Mouse (Mus musculus): ENCODE results near the gene Ntm.

Gene Ntm

GRCm38 (mm10) chr9:29750371-29751014 is 212.4 kb downstream of the Ntm start:
- DNase-seq, result peak; percentile 45 to 51

GRCm38 (mm10) chr9:29748070-29748469 is 214.9 kb downstream of the Ntm start:
- DNase-seq, result peak in 1 of 2 experiments; percentile 25

DNA sequence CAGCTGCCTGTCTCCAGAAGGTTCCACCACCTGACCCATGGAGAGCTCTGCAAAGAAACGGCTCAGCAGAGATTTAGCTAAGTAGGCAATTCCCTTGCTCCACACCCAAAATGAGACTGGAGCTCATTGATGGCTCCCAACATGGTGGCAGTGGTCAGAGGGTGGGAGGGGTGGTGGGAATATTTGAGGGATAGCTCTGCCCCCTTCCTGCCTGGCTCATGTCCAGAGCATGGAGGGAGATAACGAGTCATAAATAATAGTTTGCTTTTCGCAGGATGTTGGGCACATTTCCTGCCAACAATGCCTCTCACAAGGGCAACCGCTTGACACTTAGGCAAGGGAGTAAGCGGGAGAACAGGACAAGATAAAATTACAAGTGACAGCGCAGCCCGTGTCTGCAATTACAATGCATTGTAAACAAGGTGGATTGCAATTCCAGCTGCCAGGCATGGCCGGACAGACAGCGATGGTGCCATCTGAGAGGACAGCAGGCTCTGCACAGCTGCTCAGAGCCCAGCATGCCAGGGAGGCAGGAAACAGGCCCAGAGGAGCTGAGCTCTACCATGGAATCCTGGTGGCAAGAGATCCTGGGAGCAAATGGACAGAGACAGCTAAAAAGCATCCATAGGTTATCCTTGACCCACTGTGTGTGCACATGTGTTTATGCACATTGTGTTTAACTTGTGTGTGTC is 224.0 kb downstream of the Ntm start:
- DNase-seq, result no peak

DNA sequence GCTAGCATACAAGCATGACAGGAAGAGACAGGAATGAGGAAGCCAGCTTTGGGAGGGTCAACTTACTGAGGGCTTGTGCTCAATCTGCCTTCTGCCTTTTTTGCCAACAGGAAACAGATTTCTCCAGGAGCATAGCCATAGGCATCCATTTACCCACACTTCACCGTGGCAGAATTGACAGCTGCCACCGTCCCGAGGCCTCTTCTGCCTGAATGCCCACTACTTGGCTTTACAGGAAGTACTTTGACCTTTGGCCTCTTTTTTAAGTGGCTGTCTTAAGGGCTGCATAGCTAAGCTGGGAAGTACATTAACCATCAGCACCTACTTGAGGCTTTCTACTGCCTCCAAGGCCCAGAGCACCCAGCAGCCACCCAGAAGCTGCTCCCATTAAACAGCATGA is 226.9 kb downstream of the Ntm start:
- peak; percentile 49 to 65 for DNase-seq

- DNase-seq, result no peak
Measured at GRCm38 (mm10) chr9:29732895-29733294, 230.0 kb downstream of the Ntm start.

DNA sequence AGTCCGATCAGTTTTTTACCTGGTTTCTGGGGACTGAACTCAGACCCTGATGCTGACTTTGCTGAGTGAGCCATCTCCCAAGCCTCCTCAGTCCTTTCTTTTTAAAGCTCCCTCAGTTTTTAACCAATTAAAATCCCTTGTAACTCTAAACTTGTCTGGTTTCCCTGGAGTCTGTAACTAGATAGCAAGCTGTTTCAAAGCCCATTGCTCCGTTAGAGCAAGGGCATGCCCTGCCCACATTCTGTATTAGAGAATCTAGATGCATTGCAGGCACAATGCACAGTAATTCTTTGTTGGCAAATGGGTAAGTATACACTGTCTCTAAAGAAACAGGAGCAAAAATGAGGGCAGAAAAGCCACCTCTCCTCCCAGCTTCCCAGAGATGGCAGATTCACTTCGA is 231.3 kb downstream of the Ntm start:
- DNase-seq, result no peak

GRCm38 (mm10) chr9:29727540-29728432 is 235.2 kb downstream of the Ntm start:
- DNase-seq, result no peak

DNA sequence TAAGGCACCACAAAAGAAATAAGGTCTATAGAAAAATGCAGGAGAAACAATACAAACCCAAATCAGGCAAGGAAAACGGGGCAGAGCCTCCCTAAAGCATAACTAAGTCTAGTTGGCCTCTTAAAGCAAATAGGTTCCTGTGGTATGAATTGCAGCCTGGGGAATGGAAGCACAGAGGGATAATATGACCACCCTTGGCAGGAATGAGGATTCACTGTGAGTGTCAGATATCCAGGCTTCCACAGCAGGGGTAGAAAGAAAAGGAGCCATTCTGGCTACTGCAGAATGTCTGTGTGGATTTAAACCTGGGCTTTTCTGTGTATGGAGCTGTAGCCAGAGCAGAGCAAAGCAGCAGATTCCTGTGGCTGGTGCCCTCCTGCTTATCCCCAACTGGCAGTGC is 241.5 kb downstream of the Ntm start:
- no peak for DNase-seq

DNA sequence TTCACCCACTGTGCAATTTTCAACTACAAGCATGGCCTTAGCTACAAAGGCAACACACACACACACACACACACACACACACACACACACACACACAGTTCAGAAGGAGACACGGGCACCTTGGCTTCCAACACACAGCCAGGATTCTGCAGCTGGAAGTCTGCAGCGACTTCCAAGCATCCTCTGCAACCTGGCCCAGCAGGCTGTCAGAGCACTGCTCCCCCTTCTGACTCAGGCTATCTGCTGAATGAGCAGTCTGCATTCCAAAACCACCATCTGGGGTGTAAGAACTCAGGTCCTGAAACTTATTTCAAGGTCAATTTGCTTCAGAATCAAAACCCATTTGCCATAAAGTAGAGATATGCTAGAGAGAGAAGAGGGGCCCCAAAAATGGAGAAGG is 246.1 kb downstream of the Ntm start:
- DNase-seq, result no peak

GRCm38 (mm10) chr9:29698276-29698675 is 264.7 kb downstream of the Ntm start:
- DNase-seq, result no peak

- no peak for DNase-seq
Measured at GRCm38 (mm10) chr9:29694151-29694550, 268.8 kb downstream of the Ntm start.

DNA sequence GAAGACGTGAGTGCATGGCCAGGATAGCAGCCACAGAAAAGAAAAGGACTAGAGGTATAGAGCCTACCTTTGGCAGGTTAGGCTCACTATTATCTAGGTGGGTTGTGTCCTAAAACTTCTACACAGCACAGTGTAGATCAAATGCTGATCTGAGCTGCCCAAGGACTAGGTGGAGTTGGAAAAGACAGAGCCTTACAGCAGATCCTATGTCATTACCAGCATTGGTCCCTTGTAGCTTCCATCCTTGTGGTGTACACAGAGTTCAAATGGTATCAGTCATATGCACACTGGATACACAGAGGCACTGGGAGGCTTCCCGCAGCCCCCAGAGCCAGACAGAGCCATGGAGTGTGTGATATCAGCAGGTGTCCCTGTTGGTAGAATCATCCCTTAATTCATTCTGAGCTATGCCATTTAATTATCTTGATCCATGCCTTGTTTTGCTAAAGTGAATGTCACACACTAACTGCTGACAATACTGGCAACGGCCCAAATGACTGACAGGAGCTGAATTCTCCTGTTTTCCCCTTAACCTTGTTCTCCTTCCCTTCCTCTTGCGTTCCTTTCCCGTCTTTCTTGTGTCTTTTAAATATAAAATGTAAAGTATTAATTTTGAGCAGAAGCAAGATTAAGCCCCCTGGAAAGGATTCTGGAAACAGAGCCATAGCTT is 271.6 kb downstream of the Ntm start:
- DNase-seq, result no peak

GRCm38 (mm10) chr9:29682224-29682623 is 280.7 kb downstream of the Ntm start:
- DNase-seq, result no peak

DNA sequence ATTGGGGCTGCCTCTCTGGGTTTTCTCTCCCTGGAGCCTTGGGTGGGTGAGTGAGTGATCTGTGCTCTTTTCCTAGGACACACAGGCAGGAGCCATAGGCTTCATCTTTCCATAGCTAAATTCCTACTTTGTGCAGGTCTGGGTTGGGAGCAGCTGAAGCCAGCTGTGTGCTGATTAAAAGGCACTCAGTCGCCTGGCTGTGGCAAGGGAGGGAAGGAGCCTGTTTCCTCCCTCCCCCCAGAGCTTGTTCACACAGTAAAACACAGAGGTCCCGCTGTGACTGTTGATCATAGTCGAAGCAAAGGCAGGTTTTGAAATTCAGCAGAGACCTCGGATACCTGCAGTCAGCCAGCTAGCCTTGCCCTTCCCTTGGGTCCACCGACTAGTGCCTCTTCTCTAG is 282.3 kb downstream of the Ntm start:
- no peak for DNase-seq

DNA sequence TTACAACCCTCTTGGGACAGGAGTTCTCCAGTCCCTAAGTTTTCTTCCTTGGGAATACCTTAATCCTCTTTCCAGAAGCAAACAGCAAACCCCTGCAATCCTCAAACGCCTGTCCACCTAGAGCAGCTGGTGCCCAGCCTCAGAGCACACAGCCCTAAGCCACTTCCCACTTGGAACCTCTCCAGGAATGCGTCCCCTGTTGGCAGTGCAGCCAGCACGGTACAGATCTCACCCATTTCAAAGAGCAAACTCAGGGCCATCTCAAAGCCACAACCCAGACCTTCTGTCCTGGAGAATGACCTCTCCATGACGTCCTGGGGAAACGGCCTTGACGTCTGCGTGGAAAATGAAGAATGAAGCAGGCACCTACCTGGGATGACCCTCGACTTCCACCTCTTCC is 289.0 kb downstream of the Ntm start:
- peak; percentile 8 to 11 for DNase-seq

GRCm38 (mm10) chr9:29671861-29672260 is 291.1 kb downstream of the Ntm start:
- DNase-seq, result no peak

DNA sequence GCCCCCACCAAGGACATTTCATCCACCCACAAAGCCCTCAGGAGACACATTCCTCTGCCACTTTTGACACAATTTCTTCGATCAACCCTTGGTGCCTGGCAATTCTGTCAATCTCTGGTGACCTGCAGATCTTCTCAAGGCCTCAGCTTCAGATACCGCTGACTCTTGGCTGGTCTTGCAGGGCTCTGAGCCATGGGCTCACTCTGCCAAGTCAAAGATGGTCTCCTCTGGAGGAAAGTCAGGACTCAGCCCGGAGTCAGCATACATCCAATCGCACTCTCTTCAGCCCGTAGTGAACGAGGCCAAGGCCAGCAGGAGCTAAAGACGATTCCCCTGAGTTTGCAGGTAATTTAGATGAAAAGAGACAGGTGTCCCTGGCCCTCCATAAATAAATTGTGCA is 299.7 kb downstream of the Ntm start:
- DNase-seq, result no peak

DNA sequence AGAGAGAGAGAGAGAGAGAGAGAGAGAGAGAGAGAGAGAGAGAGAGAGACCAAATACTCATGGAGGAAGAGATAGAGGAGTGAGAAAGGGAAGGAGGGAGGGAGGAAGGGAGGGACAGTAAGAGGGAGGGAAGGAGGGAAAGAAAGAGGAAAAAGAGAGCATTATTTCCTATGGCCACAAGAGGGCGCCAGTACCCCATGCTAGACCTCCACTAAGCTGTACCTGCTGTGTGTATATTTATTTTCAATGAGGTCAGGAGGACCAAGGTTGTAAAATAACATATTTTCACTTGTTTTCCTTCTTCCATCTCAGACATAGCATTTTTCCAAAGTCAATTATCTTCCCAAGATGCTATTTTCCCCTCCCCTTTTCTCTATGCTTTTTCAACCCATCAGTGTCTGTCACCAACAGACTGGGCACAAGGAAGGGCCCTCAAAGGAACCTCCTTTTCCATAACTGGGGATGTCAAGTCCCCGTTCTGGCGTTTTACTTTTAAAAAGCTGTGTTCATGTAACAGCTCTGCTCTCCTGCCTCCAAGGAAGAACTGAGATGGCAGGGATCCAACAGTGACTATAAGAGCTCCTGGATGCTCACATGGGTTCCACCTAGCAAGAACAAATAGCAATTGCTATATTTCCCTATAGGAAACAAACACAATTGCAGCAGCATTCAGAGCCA is 301.3 kb downstream of the Ntm start:
- DNase-seq, result peak in 1 of 2 experiments; percentile 33

DNA sequence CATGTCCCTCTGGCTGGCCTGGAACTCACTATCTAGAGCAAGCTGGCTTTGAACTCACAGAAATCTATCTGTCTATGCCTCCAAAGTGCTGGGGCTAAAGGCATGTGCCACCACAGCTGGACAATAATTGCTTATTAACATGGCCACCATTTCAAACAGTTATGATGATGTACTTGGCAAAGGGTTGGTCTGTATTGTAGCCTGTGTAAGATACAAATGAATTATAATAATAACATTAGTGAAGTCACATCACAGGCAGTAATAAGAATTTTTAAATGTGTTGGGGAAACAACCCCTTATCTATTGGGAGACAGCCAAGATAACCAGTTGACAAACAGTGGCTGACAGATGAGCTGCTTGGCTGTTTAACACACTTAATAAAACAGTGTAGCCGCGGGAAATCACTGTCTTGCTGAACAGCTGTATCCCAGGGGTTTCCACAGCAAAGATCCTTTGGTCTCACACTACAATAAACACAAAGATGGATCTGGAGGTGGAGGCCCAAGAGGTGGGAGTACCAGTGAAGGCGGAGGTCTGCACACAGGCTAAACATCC is 302.8 kb downstream of the Ntm start:
- DNase-seq, result no peak

DNA sequence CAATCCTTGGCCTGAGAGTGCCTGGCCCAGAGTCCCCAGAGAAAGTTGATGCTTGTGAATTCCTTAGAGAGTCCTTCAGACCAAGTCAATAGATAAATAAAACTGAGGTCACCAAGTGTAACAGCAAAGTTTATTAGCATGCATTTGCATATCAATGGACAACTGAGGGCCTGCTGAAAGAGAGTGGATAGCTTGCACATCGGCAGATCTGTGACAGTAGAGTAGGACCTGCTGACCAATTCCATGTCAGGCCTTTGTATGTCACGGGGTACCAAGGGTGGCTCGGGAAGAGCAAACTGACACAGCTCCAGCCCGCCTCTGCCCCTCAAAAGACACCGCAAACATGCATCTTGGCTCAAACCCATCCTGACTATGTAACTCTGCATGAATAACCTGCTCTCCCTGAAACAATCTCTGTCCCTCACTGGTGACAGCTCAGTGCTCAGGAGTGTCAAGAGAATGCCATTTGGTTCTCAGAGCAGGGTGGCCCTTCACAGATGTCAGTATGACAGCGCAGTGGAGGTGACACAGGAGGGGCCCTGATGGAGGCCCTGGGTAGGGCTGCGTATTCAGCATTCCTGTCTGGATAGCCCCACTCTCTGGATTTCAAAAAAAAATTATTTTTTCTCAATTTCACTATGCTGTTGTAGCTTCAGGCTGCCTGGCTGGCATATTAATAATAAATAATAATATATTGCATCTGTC is 305.0 kb downstream of the Ntm start:
- DNase-seq, result no peak

GRCm38 (mm10) chr9:29654885-29655284 is 308.1 kb downstream of the Ntm start:
- DNase-seq, result no peak
